Mouse (Mus musculus): ENCODE measurements at regions not wholly inside any gene's neighbourhood (a gene's known extent, or its start where the extent isn't known, plus 50 kb on each side); places are given as distances from the start of the nearest gene placed in this dataset.

GRCm38 (mm10) chr4:105884791-105885190 is 95.1 kb downstream of the Gm12728 start:
- TF ChIP-seq CTCF (IDR thresholded peaks at IDR 0.05; ENCODE audit: control insufficient read depth, insufficient read depth, low read length) (no peak), POLR2A (IDR thresholded peaks at IDR 0.05; ENCODE audit: borderline replicate concordance, control insufficient read depth, low read depth, low read length) (no peak)
